Mouse (Mus musculus) skeletal muscle tissue, adult 2 months (tissue): ENCODE results near the gene Cnih1.
"Not testable (repeated sequence)": the region's sequence is repeated elsewhere in the genome, so short reads cannot be mapped to it uniquely, and the experiment has no call there.

Experiments
- DNase-seq: peaks from one replicate; pipeline ENCODE4 v3.0.0-alpha.2; 2012; ENCODE audit warnings: low read depth, low spot score

Cnih1 gene

DNA sequence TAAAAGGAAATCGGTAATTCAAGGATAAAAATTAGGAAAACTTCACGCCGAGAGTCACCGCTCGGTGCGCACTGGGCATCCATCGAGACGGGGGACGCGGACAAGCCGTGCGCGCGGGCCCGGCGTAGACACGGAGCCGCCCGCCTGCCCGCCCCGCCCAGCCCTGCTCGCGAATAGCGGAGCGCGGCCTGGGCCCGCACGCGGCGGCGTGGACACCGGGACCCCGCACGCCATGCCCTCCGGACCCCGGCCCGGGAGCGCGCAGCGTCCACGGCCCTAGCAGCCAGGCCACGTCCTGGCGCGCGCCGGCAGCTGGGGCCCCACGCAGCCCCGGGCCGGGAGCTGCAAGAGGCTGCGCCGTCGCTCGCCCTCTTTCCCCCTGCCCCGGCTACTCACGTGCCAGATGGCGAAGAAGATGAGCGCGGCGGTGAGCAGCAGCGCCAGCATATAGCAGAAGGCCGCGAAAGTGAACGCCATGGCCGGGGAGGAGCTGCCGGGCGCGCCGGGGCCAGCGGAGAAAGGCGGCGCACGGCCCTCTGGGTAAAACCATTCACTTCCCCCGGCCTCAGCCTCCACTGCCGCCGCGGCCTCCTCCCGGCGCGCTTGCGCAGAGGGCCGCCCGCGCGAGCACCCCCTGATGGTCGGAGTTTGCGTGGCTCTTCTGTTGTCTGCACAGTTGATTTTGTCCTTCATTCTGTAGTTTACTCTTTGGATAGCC is at the start of gene Cnih1:
Cnih1 (minus strand) TSS at position 625 of the 718 bp plus-strand sequence.
- DNase-seq, result peak; percentile 81

DNA sequence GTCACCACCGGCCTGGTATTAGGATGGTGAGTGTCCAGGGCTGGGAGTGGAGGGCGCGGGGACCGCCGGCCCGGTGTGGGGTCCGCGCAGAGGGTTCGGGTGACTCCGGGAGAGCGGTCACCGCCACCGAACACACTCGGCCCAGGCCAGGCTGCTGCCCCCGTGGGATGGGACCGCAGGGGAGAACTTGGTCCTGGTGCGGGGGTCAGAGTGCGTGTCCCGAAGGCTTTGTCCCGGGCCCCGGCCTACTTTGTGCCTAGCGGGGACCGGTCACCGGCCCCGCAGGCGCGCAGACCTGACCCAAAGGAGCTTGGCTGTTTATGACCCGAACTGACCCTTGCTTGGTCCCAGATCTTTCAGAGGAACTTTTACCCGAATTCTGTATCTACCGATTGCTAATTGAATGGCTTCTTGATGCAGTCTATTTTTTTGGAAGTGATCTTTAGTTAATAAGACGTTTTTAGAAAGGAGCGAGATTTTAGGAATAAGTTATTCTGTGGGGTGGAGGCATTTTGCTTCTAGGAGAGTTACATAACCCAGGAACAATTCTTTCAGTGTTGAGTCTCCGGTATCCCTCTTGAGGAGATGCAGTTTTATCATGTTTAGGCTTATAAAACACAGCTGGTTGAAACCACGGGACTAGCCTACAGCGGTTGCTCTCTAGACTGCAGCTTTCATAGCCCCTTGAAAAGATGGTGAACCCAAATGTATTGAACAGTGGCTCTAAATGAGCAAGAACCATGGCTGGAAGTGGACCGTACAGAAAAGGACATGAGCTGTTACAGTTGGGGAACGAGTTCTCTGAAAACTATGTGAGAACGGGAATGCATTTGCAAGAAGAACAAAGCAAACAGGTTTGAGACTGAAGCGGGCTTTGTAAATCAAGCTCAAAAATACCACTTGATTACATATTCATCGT is 44.4 kb upstream of the Cnih1 start:
- DNase-seq, result no peak

DNA sequence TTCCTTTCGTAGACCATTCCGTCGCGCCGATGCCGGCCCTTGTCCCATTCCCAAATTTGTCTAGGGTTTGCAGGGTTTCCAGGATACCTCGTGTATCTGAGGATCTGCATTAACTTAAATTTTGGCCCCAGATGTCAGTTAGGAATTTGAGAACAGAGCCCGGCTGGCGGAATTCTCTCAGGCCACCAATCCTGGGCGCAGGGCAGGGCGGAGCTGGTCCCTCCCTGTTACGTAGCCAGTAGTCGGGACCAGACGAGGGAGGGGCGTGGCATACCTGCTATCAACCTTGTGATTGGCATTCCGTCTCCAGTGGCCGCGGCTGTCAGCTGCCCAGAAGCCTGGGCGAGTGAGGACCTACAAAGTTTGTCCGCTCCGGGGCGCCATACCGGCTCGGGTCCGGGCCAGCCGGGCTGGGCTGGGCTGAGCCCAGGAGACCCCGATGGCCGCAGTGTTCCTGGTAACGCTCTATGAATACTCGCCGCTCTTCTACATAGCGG is 43.7 kb upstream of the Cnih1 start, which contains the start of gene Cgrrf1:
Cgrrf1 (plus strand) TSS at position 289 of the 497 bp plus-strand sequence.
- DNase-seq, result peak; percentile 96

DNA sequence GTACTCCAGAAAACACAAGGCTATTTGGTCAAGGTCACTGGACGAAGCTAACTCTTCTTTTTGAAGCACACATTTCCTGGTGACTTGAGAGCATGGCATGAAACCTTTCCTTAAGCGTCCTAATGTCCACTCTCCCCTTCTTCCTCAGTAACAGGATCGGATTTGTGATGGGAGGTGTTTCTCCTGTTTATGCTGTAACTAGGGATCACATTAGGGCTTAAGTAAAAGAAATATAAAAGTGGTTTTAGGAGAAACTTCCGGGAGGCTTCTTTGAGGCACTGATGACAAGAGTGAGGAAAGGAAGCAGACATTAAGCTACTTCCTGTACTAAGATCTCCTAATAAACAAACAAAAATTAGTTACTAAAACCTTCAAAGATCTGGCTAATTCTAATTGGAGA is 43.1 kb upstream of the Cnih1 start:
- no peak for DNase-seq

DNA sequence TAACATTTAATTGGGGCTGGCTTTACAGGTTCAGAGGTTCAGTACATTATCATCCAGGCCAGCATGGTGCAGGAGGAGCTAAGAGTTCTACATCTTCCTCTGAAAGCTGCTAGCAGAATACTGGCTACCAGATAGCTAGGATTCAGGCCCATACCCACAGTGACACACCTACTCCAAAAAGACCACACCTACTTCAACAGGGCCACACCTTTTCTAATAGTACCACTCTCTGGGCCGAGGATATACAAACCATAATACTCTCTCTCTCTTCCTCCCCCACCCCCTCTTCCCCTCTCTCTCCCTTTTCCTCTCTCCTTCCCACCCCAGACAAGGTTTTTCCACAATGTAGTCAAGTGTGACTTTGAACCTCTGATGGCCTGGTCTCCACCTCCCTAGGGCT is 39.2 kb upstream of the Cnih1 start:
- no peak for DNase-seq

DNA sequence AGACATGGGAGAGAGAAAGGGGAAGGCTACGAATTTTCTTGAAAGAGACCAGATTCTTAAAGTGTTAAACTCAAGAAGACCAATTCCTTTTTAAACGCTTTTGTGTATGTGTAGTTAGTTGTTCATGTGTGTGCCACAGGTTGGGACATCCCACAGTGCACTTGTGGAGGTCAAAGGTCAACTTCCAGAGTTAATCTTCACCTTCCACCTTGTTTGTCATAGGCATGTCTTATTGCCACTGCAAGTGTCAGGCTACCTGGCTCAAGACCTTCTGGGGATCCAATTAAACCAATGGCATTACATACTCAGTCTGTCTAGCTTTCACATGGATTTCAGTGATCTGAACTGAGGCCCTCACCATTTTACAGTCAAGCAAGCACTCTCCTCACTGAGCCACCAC is 35.8 kb upstream of the Cnih1 start:
- no peak for DNase-seq

DNA sequence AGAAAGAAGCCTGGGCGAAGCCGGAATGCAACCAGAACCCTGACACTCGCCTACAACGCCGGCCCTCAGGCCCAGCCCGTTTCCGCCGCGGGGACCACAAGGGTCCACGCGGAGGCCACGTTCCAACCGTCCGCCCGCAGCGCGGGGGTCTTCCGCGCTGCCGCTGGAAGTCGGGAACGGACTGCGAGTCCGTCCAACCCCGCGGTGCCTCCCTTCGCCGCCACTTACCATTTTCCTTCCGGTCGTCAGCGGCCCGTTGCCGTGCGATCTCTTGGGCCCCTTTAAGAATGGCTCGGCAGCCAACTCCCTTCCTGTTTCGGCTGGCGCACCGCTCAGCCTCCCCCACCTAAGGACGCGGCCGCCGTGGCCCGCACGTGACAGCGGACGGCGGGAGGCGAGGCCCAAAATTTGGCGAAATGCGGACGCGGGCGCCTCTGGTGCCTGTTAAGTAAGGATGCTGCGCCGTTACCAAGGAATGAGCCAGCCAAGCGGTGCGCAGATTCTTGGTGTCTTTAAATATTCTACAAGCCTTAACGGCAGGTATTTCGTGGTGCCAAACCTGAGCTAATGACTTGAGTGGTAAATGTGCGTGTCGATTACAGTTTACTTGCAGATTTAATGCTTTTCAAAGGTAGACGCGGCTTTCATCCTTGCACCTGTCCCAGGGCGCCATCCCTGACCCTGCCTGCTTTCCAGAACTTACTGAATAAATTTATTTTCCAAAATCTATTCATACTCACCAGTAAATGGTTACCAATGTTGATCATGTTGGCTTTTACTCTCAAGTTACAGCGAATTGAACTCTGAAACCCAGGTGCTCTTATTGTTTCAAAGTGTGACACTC is 33.9 kb upstream of the Cnih1 start, which contains the start of gene Gmfb:
Gmfb (minus strand) TSS at position 370 of the 844 bp plus-strand sequence.
- DNase-seq, result peak; percentile 92

DNA sequence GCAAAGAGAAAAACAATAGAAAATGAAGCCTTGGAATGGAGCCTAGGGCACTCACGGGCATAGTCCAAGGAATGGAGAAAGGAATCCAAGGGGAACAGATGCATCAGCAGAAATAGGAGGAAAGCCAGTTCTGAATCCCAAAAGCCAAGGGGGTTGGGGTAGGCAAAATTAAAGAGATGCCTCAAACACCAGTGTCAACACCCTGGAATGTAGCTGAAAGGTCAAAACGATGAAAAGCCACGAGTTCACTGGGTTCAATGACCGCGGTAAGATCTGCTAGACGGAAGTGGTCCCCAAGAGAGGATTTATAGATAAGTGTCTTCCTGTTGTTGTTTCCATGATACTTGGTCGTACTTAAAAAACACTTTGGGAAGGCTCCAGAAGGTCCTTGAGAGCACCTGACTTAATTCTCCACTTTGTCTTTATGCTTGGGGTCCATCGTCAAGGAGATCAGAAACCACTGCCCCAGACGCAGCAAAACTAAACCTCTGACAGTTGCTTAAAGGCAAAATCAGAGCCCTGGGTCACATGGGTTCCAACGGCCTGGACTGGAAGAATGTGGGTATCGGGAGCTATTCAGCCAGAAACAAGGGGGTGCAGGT is 33.2 kb upstream of the Cnih1 start:
- DNase-seq, result no peak

DNA sequence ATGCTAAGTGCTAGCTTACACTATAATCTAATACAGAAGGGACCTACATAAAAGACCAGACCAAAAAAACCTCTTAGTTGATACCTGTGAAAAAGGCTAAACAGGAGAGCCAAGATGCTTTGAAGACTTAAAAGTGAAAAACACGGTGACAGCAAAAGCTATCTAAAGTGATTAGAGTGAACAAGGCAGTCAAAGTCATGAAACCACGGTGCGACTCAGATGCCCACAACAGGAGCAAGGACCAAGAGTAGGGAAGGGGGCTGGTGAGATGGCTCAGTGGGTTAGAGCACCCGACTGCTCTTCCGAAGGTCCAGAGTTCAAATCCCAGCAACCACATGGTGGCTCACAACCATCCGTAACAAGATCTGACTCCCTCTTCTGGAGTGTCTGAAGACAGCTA is 31.8 kb upstream of the Cnih1 start:
- DNase-seq, result not testable (repeated sequence)

DNA sequence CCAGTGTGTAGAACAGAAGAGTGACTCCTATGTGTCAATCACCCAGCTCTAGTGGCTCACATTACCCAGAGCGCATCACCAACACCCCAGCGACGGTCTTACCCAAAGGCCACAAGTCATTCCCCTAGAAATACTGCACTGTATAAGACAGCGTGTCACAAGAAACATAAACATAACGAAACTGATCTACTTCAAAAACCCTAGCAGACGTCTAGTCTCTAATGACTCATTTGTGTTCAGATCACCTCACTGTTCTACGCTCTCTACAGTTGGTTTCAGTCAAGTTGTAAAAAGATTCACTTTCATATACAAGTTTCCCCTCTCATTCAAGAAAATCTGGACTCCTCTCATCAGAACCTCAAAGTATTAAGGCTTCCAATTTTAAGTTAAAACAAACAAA is 30.5 kb upstream of the Cnih1 start:
- DNase-seq, result no peak

DNA sequence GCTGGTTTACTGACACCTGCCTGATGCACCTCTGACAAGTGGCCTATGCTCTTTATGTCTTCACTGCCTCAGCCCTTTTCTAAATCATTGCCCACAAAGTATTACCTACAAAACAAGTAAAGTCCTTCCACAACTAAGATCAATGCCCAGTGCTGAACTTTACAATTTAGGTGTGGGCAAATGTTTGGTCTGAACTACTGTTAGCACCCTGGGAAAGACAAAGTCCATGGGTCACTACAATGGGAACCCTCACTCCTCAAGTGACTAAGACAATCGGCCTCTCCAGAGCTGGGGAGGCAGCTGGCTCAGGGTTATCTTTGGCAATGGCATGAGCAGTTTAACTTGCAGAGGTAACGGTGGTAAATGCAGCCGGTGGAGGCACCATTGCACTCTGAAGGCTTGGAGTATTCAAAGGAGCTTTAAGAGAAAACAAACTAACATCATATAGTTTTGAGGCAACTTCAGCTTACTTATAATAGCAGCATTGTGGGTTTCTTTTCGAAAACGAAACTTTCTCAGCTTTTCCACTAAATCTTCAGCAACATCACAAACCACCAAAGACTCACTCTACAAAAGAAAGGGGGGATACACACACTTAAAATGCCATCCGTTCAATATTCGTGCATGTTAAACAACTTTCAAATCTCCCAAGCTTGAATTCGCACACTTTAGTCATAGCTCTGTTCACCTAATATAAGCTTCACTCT is 28.9 kb upstream of the Cnih1 start:
- DNase-seq, result no peak

DNA sequence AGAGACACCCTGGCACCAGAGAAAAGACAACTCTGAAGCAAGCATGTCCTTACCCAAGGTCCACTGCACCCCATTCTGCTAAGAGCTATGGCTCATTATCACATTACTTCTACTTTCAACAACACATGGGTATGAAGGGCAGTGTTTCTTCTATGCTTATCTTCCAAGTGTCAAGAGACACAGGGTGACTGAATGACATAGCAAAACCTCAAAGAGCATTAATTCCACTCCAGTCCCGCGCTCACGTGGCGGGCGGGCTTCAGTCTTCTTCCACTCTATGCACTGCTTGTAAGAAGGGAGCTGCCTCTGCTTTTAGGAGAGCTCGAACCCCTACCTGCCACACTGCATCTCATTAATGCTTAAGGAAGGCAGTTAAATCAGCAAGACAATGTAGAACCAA is 27.4 kb upstream of the Cnih1 start:
- no peak for DNase-seq

DNA sequence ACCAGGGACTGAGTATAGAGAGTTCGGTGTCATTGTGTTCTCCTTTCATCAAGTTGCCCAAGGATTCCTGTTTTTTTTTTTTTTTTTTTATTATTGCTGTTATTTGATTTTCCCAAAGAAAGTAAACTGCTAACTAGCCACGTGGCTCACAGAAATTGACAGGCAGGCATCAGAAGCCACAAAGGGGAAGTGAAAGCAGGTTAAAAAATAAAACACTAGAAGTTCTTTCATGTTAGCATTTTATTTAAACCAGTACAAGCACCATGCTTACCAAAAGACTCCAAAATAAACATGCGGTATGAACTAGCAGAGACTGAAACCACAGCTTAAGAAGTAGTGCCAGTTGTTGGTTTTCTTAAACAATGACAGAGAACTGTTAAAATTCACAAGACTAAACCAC is 19.7 kb upstream of the Cnih1 start:
- DNase-seq, result no peak

DNA sequence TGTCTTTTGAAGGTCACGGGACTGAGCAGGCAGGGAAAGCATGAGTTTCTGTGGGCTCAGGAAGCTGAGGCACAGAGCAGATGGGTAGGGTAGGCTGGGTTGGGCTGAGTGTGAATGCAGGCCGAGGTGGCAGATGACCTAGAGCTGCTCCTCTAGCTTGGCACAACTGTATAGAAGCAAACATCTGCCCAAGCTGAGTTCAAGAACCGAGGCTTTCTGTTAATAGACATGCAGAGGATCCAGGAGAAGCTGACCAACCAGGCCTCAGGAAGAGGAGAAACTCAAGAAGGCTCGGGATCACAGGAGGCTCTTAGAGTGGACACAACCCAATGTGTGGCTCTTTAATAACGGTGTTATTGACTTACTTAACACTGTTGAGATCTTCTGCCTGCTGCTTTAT is 18.0 kb upstream of the Cnih1 start:
- DNase-seq, result no peak

DNA sequence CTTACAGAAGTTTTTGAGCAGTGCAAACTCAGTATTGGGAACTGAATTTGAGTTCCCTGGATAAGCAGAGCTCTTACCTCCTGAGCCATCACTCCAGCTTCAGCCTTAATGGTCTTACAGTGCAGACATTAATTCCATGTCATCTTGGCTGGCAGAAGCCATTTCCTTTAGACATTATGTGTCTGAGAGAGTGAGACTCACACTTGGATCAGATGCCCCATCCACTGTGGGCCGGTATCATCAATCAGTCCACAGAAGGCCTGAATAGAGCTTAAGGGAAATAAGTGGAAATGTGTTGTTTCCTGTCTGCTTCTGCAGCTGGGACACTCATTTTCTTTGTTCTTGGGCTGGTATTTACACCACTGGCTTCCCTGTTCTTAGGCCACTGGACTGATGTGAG is 15.6 kb upstream of the Cnih1 start:
- DNase-seq, result no peak

DNA sequence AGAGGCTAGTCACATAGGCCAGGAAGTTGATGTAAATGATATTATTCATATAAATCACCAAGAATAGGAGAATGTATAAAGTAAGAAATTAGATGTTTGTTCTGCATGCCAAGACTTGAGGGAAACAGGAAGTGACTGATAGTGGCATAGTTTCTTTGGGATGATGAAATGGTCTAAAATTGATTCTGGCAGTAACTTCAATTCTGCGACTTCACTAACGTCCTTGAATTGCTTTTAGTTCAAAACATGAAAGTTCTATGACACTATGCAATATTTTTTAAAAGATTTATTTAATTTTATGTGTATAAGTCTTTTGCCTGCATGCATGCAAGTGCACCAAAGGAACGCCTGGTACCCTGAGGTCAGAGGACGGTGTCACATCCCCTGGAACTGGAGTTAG is 15.0 kb upstream of the Cnih1 start:
- no peak for DNase-seq

DNA sequence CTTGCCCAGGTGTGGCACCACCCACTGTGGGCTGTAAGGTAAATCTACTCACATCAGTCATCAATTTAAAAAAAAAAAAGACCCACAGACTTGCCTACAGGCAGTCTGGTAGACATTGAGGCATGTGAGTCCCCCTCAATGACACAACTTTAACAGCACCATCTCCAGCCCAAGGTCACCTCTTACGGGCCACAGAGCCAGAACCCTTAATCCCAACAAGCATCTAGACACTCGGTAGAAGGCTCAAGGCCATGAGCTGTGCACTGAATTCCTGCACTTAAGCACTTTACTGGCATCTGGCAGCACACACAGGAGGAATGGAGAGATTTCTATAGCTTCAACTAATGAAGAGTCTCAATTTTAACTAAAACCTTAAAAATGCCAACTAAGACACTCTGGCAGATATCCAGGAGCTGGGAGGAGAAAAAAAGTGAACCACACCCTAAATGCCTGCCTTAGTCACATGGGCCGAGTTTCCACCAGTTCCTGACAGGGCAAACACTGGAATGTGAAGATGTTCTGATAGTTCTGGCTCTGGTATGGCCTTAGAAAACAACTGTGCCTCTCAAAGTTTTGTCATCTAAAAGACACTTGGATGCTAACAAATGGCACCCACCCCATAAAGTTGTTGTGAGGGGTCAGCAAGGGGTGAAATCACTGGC is 12.6 kb upstream of the Cnih1 start:
- no peak for DNase-seq

DNA sequence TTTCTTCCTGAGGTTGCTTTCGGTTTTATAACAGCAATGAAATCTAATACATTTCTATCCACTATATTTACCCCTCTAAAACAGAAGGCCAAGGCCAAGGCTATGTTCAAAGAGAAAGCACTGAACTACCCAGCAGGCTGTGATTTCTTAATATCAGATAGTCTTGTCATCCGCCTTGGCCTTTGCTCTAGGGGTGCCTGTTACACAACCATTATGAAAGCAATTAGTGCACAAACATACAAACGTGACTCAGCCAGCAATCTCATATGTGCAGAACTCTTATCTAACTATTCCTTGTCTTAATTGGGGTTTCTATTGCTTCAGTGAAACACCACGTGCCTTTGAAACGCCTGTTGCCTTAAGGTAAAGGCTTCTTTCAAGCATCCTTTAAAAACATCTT is 5.9 kb upstream of the Cnih1 start:
- DNase-seq, result no peak

DNA sequence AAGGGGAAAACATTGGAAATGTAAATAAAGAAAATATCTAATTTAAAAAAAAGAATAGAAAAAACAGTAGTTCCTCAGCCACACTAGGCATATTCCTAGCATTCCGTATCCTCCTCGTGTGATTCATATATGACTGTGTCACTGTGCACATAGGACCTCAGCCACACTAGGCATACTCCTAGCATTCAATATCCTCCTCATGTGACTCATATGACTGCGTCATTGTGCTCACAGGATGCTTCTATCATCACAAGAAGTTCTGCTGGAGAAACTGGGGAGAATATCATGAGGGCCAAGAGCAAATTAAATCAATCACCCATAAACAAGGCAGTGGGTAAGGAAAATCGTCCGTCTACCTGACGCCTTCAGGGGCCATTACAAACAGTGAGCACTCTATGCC is 2.5 kb upstream of the Cnih1 start:
- DNase-seq, result no peak

DNA sequence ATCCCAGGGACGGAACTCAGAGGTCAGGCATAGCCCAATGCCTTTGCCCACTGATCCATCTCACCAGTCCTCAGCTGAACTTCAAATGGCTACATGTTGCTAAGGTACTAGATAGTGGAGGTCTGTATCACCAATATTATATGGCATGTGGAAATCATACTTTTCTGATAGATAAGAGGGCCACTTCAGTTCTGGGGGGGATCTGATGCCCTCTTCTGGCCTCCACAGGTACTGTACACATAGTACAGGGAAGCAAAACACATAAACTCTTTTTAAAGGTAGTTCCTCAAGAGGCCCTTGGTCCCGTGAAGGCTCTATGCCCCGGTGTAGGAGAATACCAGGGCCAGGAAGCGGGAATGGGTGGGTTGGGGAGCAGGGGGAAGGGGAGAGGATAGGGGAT is 2.1 kb upstream of the Cnih1 start:
- DNase-seq, result no peak
